Mouse (Mus musculus): ENCODE measurements around the gene Pinlyp.

GRCm38 (mm10) chr7:24544506-24544905, 1.4 kb downstream of the Pinlyp start:
- TF ChIP-seq CTCF (IDR thresholded peaks at IDR 0.05; ENCODE audit: low read depth, low read length) = 0 out of 2 replicates have a peak, but pooled peaks have one; percentile 12
- TF ChIP-seq TAL1 (conservative IDR thresholded peaks at IDR 0.05; ENCODE audit: low read depth, low read length) = no peak

Measured in G1E (cell line).